Mouse (Mus musculus) stomach, embryonic 14.5 days (tissue): ENCODE measurements at regions not wholly inside any gene's neighbourhood (a gene's known extent, or its start where the extent isn't known, plus 50 kb on each side); places are given as distances from the start of the nearest gene placed in this dataset.
"Not testable (repeated sequence)": the region's sequence is repeated elsewhere in the genome, so short reads cannot be mapped to it uniquely, and the experiment has no call there.

Experiments
- ATAC-seq: fragments of 200-750 bp; cut with Nextera tagmentation; 2 replicates; pipeline ENCODE4 v1.8.0; 2017; ENCODE audit warnings: low read depth, moderate TSS enrichment; ENCODE audit not compliant: insufficient number of reproducible peaks, insufficient read depth, low FRiP score
- H3K27ac ChIP-seq: fragments of 300-500 bp; sonication (generic); 2 replicates; pipeline ENCODE4 v1.5.1; 2014; ENCODE audit warnings: mild to moderate bottlenecking, low read length, moderate library complexity, mixed read lengths
- H3K27me3 ChIP-seq: fragments of 300-500 bp; sonication (generic); 2 replicates; pipeline ENCODE4 v1.6.1; 2014; ENCODE audit warnings: low read length, control low read depth, mixed read lengths; ENCODE audit not compliant: control insufficient read depth, insufficient read depth
- H3K36me3 ChIP-seq: fragments of 300-500 bp; sonication (generic); 2 replicates; pipeline ENCODE4 v1.6.1; 2014; ENCODE audit warnings: mild to moderate bottlenecking, control low read depth, low read length, moderate library complexity, mixed read lengths; ENCODE audit not compliant: control insufficient read depth, insufficient read depth
- H3K4me1 ChIP-seq: fragments of 300-500 bp; sonication (generic); 2 replicates; pipeline ENCODE4 v1.6.1; 2014; ENCODE audit warnings: low read length, control low read depth, mixed read lengths; ENCODE audit not compliant: control insufficient read depth, insufficient read depth
- H3K4me2 ChIP-seq: fragments of 300-500 bp; sonication (generic); replicated peaks from 2 replicates; pipeline ENCODE4 v1.6.1; 2014; ENCODE audit warnings: low read depth, low read length, control low read depth
- H3K4me3 ChIP-seq: fragments of 300-500 bp; sonication (generic); 2 replicates; pipeline ENCODE4 v1.5.1; 2014; ENCODE audit warnings: low read depth, low read length, control low read depth
- H3K9ac ChIP-seq: fragments of 300-500 bp; sonication (generic); replicated peaks from 2 replicates; pipeline ENCODE4 v1.6.1; 2014; ENCODE audit warnings: low read depth, mild to moderate bottlenecking, control low read depth, low read length, moderate library complexity, mixed read lengths
- H3K9me3 ChIP-seq: fragments of 300-500 bp; sonication (generic); 2 replicates; pipeline ENCODE4 v1.6.1; 2016; ENCODE audit warnings: low read depth, low read length, control low read depth; ENCODE audit not compliant: control insufficient read depth
- WGBS: fragments of 180-500 bp; shearing (Covaris S2); extraction: QIAGEN DNeasy Blood & Tissue Kit; methylation state at CpG from one replicate; pipeline ENCODE4 v1.1.7; 2014; 5-methylcytosine and 5-hydroxymethylcytosine counted together

DNA sequence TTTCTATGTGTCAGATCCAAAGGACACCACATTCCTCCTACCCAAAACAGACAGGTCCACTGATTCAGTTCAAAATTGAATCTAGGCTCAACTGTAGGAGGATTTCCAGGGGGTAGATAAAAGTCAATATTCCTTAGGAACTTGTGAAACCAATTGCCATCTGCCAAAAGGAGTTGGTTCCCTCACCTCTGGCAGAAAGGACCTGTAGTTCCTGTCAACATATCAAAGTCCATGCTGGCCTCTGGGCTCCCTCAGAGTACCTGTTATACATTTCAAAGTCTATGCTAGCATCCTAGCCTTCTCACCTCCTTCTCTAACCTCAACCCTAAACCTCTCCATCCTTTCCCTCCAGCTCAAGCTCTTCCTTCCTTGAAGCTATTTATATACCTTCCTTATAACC is 95.5 kb upstream of the Trim24 start:
- H3K4me1 ChIP-seq: no peaks in the 10 kb centered on the region
- no peak overlapping the region for H3K4me2 ChIP-seq
- ATAC-seq: no peak
- H3K4me3 ChIP-seq: no peak overlapping the region
- H3K36me3 ChIP-seq: no peaks in the 10 kb centered on the region
- H3K9me3 ChIP-seq: no peaks in the 10 kb centered on the region
- H3K9ac ChIP-seq: no peak overlapping the region
- H3K27ac ChIP-seq: no peak overlapping the region
- no peaks in the 10 kb centered on the region for H3K27me3 ChIP-seq

DNA sequence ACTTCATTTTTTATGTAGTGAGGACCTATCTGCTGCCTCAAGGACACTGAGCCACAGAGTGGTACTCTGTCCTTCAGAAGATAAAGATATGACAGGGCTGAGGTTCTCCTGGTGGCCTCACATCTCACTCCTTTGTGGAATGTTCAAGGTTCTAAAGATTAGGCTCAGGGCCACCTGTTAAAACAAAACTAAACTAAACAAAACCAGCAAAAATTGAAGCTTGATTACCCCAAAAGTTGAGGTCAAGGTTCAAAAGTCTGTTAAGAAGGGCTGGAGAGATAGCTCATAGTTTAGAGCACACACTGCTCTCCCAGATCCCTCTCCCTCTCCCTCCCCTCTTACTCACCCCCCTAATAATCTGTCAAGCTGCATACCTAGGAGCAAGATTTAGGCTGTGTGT is 90.7 kb upstream of the Trim24 start:
- ATAC-seq: no peak
- H3K9ac ChIP-seq: no peak overlapping the region
- H3K4me3 ChIP-seq: no peak overlapping the region
- H3K4me2 ChIP-seq: no peak overlapping the region
- no peaks in the 10 kb centered on the region for H3K4me1 ChIP-seq
- peaks cover 10% of the 10 kb centered on the region; the same call in 1 of the 2 replicates for H3K9me3 ChIP-seq
- no peaks in the 10 kb centered on the region for H3K36me3 ChIP-seq
- H3K27me3 ChIP-seq: no peaks in the 10 kb centered on the region
- no peak overlapping the region for H3K27ac ChIP-seq

DNA sequence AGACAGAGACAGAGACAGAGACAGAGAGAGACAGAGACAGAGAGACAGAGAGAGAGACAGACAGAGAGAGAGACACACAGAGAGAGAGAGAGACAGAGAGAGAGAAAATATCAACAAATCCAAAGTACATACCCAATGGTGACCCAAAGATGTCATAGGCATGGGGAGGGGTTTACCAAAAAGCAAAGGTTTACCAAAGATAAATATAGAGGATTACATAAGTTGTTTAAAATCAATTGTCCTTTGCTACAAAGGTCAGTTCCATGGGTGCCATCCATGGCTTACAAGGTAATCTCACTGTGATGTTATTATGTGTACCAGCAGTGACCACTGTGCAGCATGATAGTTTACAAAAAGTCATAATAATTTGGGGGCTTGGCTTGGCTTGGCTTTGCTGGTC is 88.7 kb upstream of the Trim24 start:
- H3K27me3 ChIP-seq: no peaks in the 10 kb centered on the region
- H3K4me3 ChIP-seq: no peak overlapping the region
- no peak overlapping the region for H3K9ac ChIP-seq
- H3K27ac ChIP-seq: no peak overlapping the region
- H3K9me3 ChIP-seq: peaks cover 10% of the 10 kb centered on the region; the same call in 1 of the 2 replicates
- H3K4me2 ChIP-seq: no peak overlapping the region
- no peaks in the 10 kb centered on the region for H3K4me1 ChIP-seq
- no peaks in the 10 kb centered on the region for H3K36me3 ChIP-seq
- no peak for ATAC-seq

DNA sequence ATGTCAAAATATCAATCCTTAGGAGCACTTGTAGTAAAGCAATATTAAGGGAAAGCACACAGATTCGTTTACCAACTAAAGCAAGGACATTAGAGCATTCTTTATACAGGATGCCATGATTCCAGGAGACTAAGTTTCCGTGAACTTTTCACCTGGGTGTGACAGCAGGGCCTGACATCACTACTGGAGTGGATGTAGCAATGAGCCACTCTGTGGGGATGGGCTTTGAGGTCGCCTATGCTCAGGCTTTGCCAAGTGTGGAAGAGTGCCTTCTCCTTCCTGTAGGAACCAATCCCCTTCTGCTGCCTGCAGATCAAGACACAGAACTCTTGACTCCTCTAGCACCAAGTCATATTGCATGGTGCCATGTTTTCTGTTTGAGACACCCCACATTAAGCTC is 85.3 kb upstream of the Trim24 start:
- not testable (repeated sequence) for H3K27ac ChIP-seq, H3K9ac ChIP-seq, H3K36me3 ChIP-seq, H3K4me2 ChIP-seq, H3K27me3 ChIP-seq, H3K4me3 ChIP-seq, H3K4me1 ChIP-seq, ATAC-seq
- 91% methylated on average over 3 of the region's 3 CpGs for WGBS
- peaks cover 10% of the 10 kb centered on the region; the same call in 1 of the 2 replicates for H3K9me3 ChIP-seq

DNA sequence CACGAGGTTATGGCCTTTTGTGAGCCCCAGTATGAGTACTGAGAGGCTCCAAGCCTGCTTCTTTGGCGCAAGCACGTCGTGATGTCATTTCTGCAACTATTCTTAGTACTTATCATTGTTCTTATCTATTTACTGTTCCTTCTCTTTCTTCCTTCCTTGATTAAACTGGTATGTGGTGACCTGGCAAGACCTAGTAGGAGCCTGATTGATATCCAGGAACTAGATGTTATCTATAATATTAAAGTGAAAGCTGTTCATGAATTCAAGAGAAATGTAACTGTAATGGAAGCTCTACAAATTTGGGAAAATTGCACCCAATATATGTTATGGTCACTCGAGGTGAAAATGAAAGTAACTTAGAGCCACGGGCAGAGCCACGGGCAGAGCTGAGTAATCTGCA is 84.9 kb upstream of the Trim24 start:
- Histone ChIP-seq H3K4me2 (no peak overlapping the region), H3K4me1 (no peaks in the 10 kb centered on the region), H3K27ac (no peak overlapping the region), H3K9me3 (peaks cover 10% of the 10 kb centered on the region; the same call in 1 of the 2 replicates), H3K9ac (no peak overlapping the region), H3K27me3 (no peaks in the 10 kb centered on the region), H3K36me3 (no peaks in the 10 kb centered on the region), H3K4me3 (no peak overlapping the region)
- WGBS: 90% methylated on average over 7 of the region's 7 CpGs
- ATAC-seq: no peak

DNA sequence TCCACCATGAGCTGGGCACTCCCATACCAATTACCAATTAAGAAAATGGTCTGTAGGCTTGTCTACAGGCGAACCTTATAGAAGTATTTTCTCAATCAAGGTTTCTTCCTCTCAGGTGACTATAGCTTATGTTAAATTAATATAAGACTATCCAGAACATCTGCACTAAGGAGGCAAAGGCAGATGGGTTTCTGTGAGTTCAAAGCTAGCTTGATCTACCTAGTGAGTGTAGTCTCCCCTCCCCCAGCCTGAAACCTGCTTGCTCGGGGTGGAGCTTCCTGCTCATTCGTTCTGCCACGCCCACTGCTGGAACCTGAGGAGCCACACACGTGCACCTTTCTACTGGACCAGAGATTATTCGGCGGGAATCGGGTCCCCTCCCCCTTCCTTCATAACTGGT is 82.8 kb upstream of the Trim24 start:
- H3K36me3 ChIP-seq, H3K4me2 ChIP-seq, H3K4me3 ChIP-seq, H3K27ac ChIP-seq, H3K9ac ChIP-seq, H3K9me3 ChIP-seq, H3K4me1 ChIP-seq, ATAC-seq, H3K27me3 ChIP-seq: not testable (repeated sequence)
- 97% methylated on average over 2 of the region's 8 CpGs for WGBS

DNA sequence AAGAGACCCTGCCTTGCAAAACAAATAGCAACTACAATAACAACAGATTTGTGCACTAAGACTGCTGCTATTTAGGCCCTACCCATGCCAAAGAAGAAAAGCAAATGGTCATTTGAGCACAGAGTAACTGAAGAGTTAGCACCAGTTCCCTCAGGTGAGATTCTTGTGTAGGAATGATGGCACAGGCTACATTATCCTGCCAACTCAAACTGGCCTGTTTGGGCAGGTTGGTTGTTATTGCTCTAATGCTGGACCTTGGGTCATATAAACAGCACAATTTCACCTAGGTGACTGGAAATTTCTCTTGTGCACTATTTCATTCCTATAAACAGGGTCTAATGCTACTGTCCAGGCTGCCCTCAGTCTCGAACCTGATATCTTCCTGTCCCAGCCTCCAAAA is 79.7 kb upstream of the Trim24 start:
- WGBS: 88% methylated on average over 1 of the region's 1 CpGs
- Histone ChIP-seq H3K4me3 (no peak overlapping the region), H3K27me3 (no peaks in the 10 kb centered on the region), H3K4me1 (no peaks in the 10 kb centered on the region), H3K4me2 (no peak overlapping the region), H3K9ac (no peak overlapping the region), H3K36me3 (no peaks in the 10 kb centered on the region), H3K9me3 (no peaks in the 10 kb centered on the region), H3K27ac (no peak overlapping the region)
- no peak for ATAC-seq

DNA sequence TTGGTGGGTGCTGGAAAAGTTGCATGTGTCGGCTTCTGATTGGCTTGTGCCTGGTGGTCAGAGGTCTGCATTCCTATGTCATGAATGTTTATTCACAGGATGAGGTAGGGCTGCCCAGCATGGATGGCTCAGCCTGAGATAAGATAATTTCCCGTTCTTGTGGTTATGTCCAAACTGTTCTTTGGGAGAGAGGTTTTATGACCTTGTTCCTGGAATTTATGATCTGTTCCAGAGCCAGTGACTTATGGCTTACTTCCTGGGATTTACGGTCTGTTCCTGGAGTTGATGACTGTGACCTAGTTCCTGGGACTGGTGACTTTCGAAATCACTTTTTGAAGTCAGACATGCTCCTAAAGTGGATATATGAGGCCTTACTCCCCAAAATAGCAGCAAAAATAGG is 76.4 kb upstream of the Trim24 start:
- Histone ChIP-seq H3K36me3 (no peaks in the 10 kb centered on the region), H3K27me3 (no peaks in the 10 kb centered on the region), H3K4me2 (no peak overlapping the region), H3K9me3 (peaks cover 3% of the 10 kb centered on the region; the same call in 1 of the 2 replicates), H3K4me1 (no peaks in the 10 kb centered on the region), H3K27ac (no peak overlapping the region), H3K4me3 (no peak overlapping the region), H3K9ac (no peak overlapping the region)
- WGBS: 66% methylated on average over 4 of the region's 4 CpGs
- no peak for ATAC-seq

DNA sequence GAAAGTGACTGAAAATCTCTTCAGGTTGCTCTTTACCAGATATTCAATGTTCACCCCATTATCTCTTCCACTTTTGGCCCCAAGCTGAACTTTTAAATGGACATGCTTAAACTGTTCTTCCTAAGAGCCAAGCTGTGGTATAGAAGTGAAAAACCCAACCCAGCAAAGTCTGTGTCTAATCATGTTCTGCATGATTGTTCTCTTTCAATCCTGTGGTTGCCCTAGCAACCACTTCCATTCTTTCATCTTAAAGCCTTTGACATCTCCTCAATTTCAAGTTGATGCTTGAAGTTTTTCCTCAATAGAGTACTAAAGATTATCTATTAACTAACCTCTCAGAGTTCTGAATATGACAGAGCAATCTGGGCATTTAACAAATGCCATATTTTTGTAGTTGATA is 75.6 kb upstream of the Trim24 start:
- Histone ChIP-seq H3K9me3 (peaks cover 3% of the 10 kb centered on the region; the same call in 1 of the 2 replicates), H3K4me1 (no peaks in the 10 kb centered on the region), H3K9ac (no peak overlapping the region), H3K27me3 (no peaks in the 10 kb centered on the region), H3K27ac (no peak overlapping the region), H3K4me2 (no peak overlapping the region), H3K36me3 (no peaks in the 10 kb centered on the region), H3K4me3 (no peak overlapping the region)
- no peak for ATAC-seq
